Mouse (Mus musculus) left cerebral cortex, adult 2 months (tissue): ENCODE data around the gene Traf2. TPM values are rescaled to one million over a fixed set of nuclear protein-coding genes. Genes with fewer than 3 reads are reported as not detected.

Experiments
- DNase-seq, 2 experiments: peaks; one replicate each; pipeline ENCODE4 v3.0.0; 2021 to 2022; ENCODE audit warnings: low spot score in 2 of 2, mixed read lengths in 1 of 2; ENCODE audit errors: extremely low spot score in 1 of 2
- H3K27ac ChIP-seq: fragments of 200-600 bp; 2 replicates; pipeline ENCODE4 v1.8.1; 2022
- H3K4me3 ChIP-seq: fragments of 200-600 bp; 2 replicates; pipeline ENCODE4 v1.8.1; 2022
- CTCF ChIP-seq: fragments of 200-600 bp; IDR thresholded peaks from 2 replicates; pipeline ENCODE4 v1.8.1; 2022; ENCODE audit warnings: antibody characterized with exemption, mild to moderate bottlenecking, moderate library complexity
- intact Hi-C: fragments of 180-260 bp; cut with DNase I; formaldehyde crosslinking; loops from one replicate; pipeline ENCODE4 v1.15.1; 2025
- total RNA-seq, 2 experiments: library from RNA; stranded (reverse); gene quantifications; 2 replicates each; pipeline ENCODE4 v1.2.3; 2021

Traf2 gene
- total RNA-seq, 2 experiments from 2014 or later = 10.4 to 11.0 TPM

- Histone ChIP-seq H3K27ac (no peak overlapping the region), H3K4me3 (no peak overlapping the region)
- no peak for DNase-seq
- intact Hi-C loops = loop anchor here (5.0 kb wide), 2 partner anchors 56 to 106 kb away; partner anchors contain the start of gene Abca2
- peak; percentile 52 for TF ChIP-seq CTCF
Observed at GRCm38 (mm10) chr2:25482969-25483368, 63.8 kb downstream of the Traf2 start.

DNA sequence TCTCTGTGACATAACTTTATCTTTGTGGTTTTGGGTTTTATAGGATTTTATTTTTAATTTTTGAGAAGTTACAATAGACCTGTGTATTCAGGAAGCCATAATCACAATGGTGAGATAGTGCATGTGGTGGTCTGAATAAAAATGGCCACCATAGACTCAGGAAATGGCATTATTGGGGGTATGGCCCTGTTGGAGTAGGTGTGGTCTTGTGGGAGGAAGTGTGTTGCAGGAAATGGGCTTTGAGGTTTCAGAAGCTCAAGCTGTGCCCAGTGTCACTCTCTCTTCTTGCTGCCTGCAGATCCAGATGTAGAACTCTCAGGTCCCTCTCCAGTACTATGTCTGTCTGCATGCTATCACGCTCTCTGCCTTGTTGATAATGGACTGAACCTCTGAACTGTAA is 66.2 kb downstream of the Traf2 start:
- H3K27ac ChIP-seq = no peak overlapping the region
- TF ChIP-seq CTCF = no peak
- intact Hi-C loops = loop anchor here (5.0 kb wide), 2 partner anchors 53 to 103 kb away; partner anchors contain the start of gene Abca2
- H3K4me3 ChIP-seq = no peak overlapping the region
- DNase-seq = no peak

- intact Hi-C loops = loop anchor here (5.0 kb wide), 2 partner anchors 52 to 102 kb away; partner anchors contain the start of gene Abca2
Observed at GRCm38 (mm10) chr2:25479551-25480311, 67.0 kb downstream of the Traf2 start.

DNA sequence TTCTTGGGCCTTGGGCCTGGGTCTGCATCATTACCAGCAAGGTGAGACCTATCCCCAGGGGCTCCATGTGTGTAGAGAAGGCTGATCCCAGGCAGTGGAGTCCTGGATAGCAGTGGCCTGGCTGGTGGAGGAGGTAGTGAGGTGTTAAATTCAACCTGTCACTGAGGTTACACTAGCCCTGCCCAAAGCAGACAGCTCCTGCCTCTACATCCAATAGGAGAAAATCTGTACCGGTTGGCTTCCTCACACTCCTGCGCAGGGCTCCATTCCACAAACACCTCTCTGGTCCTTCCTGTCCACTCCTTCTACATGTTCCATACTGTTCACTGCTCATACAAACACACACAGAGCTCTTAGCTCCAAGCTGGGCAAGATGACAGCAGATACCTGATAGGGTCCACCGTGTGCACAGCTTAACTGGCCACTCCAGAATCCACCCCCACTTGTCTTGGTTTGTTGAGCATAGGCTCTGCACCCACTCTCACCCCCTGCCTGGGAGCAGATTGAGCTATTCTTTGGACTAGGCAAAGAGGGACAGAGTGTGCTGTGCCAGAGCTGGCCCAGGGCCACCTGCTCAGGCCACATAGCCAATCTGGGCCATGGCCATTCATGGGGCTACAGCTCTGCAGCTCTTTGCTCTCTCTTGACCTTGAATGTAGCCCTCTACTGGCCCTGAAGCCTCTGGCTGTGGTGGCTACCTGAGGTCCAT is 68.6 kb downstream of the Traf2 start:
- TF ChIP-seq CTCF = no peak
- H3K4me3 ChIP-seq = no peak overlapping the region
- DNase-seq = peak; percentile 46 to 57
- peak overlapping the region; percentile 66 for H3K27ac ChIP-seq
- intact Hi-C loops = no loop called here

More at GRCm38 (mm10) chr2:25479551-25480311, 67.0 kb downstream of the Traf2 start:
- Histone ChIP-seq H3K27ac (peak overlapping the region; percentile 66), H3K4me3 (no peak overlapping the region)
- DNase-seq = no peak
- no peak for TF ChIP-seq CTCF

DNA sequence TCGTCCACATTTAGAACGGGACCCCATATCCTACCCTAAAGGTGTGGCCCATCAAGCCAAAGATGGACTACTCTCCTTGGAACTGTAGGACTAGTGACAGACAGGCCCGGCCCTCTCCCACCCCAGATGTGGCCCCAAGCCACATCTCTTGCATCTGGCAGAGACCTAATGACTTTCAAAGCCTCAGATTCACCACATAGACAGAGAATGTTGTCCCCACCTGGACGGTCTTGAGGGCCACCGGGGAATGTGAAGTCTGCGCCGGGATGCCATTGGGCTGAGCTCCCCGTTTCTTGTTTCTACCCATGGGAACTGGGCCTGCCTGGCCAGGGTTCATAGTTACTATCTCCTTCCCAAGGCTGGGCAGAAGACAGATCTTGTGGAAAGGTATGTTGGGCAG is 69.2 kb downstream of the Traf2 start:
- no peak for DNase-seq
- no peak overlapping the region for H3K4me3 ChIP-seq
- intact Hi-C loops = no loop called here
- no peak for TF ChIP-seq CTCF
- H3K27ac ChIP-seq = peak overlapping the region; percentile 38

GRCm38 (mm10) chr2:25472550-25472949 is 74.2 kb downstream of the Traf2 start:
- TF ChIP-seq CTCF = no peak
- intact Hi-C loops = no loop called here
- no peak overlapping the region for H3K27ac ChIP-seq
- H3K4me3 ChIP-seq = no peak overlapping the region
- DNase-seq = no peak

DNA sequence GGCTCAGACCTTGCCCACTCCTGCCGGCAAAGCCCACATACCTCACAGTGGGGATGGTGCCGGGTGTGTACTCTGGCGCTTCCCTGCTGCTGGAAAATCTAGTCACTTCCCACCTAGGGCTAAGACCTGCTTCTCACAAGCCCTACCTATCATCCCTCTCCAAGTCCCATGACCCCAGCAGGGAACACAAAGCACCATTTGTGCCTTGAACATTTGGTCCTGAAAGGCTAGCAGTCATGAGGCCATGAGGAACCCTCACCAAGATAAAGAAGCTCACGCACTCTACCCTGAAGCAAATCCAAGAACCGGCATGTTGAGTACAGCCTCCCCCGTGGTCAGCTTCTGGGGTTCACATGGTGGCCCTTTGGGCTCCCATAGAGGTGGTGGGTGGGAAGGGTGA is 76.8 kb downstream of the Traf2 start, which contains the start of gene Ptgds:
Gene Ptgds (minus strand): TSS at position 78 of the 400 bp plus-strand sequence.
- DNase-seq = no peak
- H3K27ac ChIP-seq = peak within 1 kb of the TSS; percentile 72
- no peak within 1 kb of the TSS for H3K4me3 ChIP-seq
- intact Hi-C loops = no loop called here
- TF ChIP-seq CTCF = no peak

DNA sequence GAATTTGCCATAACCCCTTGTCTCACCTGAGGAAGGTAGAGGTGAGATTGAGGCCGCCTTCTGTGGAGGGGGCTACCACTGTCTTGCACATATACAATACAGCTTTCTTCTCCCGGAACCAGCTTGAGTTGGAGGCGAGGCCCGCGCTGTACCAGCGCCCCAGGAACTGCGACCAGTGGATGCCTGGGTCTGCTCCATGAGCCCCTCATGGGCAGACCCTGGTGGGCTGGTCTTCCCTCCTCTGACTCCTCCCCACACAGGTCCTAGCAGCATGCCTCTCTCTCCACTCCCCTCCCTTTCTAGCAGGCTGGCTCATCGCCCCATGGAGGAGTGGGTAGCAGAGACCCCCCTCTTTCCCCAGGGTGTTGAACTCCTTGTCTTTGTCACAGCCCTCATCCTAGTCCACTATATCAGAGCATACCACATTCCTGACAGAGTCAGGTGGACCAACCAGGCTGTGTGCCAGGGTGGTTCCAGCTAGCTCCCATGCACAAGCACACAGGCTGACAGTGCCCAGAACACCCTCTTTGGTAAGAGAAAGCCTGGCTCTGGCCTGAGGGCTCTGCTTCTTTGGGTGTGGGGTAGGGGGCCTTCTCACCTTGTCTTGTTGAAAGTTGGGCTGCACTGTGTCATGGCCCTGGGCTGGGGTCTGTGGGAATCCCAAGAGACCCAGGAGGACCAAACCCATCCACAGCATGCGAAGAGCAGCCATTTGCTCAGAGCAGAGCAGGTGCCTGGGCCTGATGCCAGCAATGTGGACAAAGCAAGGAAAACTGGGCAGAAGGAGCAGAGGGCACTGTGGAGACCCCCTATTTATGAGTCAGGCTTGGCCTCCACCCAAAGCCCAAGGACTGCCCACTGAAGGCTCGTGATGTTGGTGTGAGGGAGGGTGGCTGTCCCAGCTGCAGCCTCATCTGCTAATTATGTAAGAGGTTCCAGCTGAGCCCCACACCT is 77.5 kb downstream of the Traf2 start:
- Histone ChIP-seq H3K27ac (peak overlapping the region; percentile 72), H3K4me3 (no peak overlapping the region)
- DNase-seq = peak; percentile 35 to 49
- no peak for TF ChIP-seq CTCF
- intact Hi-C loops = no loop called here

Other genes with a start within 250 kb of the Traf2 start
- gene Grin1, start 227.8 kb downstream of the Traf2 start, total RNA-seq = 100 to 1,000 TPM; 452 to 457 TPM
- 10 to 100 TPM; 56.0 to 62.4 TPM for gene Man1b1, start 214.6 kb downstream of the Traf2 start, total RNA-seq
- 10 to 100 TPM; 32.2 to 33.9 TPM for gene Dpp7, start 190.6 kb downstream of the Traf2 start, total RNA-seq
- 10 to 100 TPM; 15.8 to 24.9 TPM for gene Uap1l1, start 181.3 kb downstream of the Traf2 start, total RNA-seq
- 1 to 10 TPM; 2.1 to 2.7 TPM for gene Sapcd2, start 174.6 kb downstream of the Traf2 start, total RNA-seq
- gene Entpd2, start 151.1 kb downstream of the Traf2 start, total RNA-seq = 10 to 100 TPM; 11.5 to 13.1 TPM
- 100 to 1,000 TPM; 337 to 366 TPM for gene Npdc1, start 147.6 kb downstream of the Traf2 start, total RNA-seq
- gene Fut7, start 123.7 kb downstream of the Traf2 start, total RNA-seq = under 1 TPM in 1 of 2 experiments, not detected in 1; 0.43 TPM
- 100 to 1,000 TPM; 160 to 168 TPM for gene Abca2, start 118.2 kb downstream of the Traf2 start, total RNA-seq
- not detected for gene Clic3, start 90.1 kb downstream of the Traf2 start, total RNA-seq
- gene Paxx, start 85.8 kb downstream of the Traf2 start, total RNA-seq = 10 to 100 TPM; 65.9 to 75.3 TPM
- gene Ptgds, start 76.9 kb downstream of the Traf2 start, total RNA-seq = 1,000 to 10,000 TPM; 1,632 to 2,529 TPM
- not detected for gene Lcn12, start 53.0 kb downstream of the Traf2 start, total RNA-seq
- 100 to 1,000 TPM; 120 to 122 TPM for gene Fbxw5, start 46.2 kb downstream of the Traf2 start, total RNA-seq
- 1 to 10 TPM; 1.4 to 1.5 TPM for gene C8g, start 45.2 kb downstream of the Traf2 start, total RNA-seq
- gene Edf1, start 10.9 kb upstream of the Traf2 start, total RNA-seq = 100 to 1,000 TPM; 190 to 202 TPM
- gene Mamdc4, start 27.9 kb upstream of the Traf2 start, total RNA-seq = 1 to 10 TPM; 1.8 to 2.6 TPM
- 10 to 100 TPM; 64.0 to 70.5 TPM for gene Phpt1, start 28.3 kb upstream of the Traf2 start, total RNA-seq
- gene Ajm1, start 34.8 kb upstream of the Traf2 start, total RNA-seq = 100 to 1,000 TPM; 102 to 104 TPM
- 100 to 1,000 TPM; 157 to 163 TPM for gene Rabl6, start 61.6 kb upstream of the Traf2 start, total RNA-seq
- gene Ccdc183, start 70.7 kb upstream of the Traf2 start, total RNA-seq = not detected
- gene Tmem141, start 75.1 kb upstream of the Traf2 start, total RNA-seq = 10 to 100 TPM; 21.6 to 22.3 TPM
- under 1 TPM; 0.25 to 0.70 TPM for gene Fcna, start 81.1 kb upstream of the Traf2 start, total RNA-seq
- not detected for gene Lcn8, start 106.2 kb upstream of the Traf2 start, total RNA-seq
- gene Lcn5, start 111.0 kb upstream of the Traf2 start, total RNA-seq = not detected
- not detected for gene Lcn6, start 129.8 kb upstream of the Traf2 start, total RNA-seq
- gene Lcn10, start 135.8 kb upstream of the Traf2 start, total RNA-seq = not detected
- not detected for gene Obp2a, start 153.1 kb upstream of the Traf2 start, total RNA-seq
- gene Bmyc, start 159.8 kb upstream of the Traf2 start, total RNA-seq = 10 to 100 TPM; 82.6 to 89.9 TPM
- under 1 TPM in 1 of 2 experiments, not detected in 1; 0.50 TPM for gene Obp2b, start 190.1 kb upstream of the Traf2 start, total RNA-seq
- not detected for gene Lcn3, start 218.6 kb upstream of the Traf2 start, total RNA-seq
- gene Lcn11, start 230.1 kb upstream of the Traf2 start, total RNA-seq = not detected
- gene Gm13539, start 235.3 kb upstream of the Traf2 start, total RNA-seq = not detected